ENCODE assay signal across 11 mouse cellular contexts in genomic region chr19:46314151-46314601, GRCm38 (mm10). TPM values are rescaled to one million over a fixed set of nuclear protein-coding genes. Genes with fewer than 3 reads are reported as not detected.
DNase-seq lines count a peak whose midpoint lies in the region; TF ChIP-seq lines count a peak whose summit lies in the region.
"Had no signal": no experiment of that assay in that cellular context is flagged by ENCODE, and none has a peak within 500 bp of the region (broad histone marks: within the 10 kb centered on the region; RNA-seq: fewer than 3 reads in every experiment).

No protein-coding gene starts in this region.

- H3K27ac ChIP-seq in embryonic fibroblast, embryonic 13.5 days (ENCODE audit: insufficient read depth, low read length) = no peak overlapping the region
- H3K27ac ChIP-seq: embryonic facial prominence, embryonic 13.5 days; left cerebral cortex, adult 2 months; neural tube, embryonic 12.5 days had no signal

- DNase-seq in heart, adult 11 months = peak; percentile 93
- no peak for DNase-seq in heart, postnatal 14 days
- DNase-seq in right cerebral cortex, adult 18-20 months = peak; percentile 4
- DNase-seq in right cerebral cortex, adult 2 months (ENCODE audit: low spot score in 2 of 2) = no peak
- DNase-seq in lung, postnatal 4 days = peak; percentile 39 to 47
- DNase-seq in urinary bladder, adult 18-20 months (ENCODE audit: low spot score in 2 of 2) = no peak
- no peak for DNase-seq in urinary bladder, postnatal 25 days (ENCODE audit: low spot score)

- intact Hi-C loops in heart, postnatal 14 days (cut with DNase I) = no loop called here

- peaks cover 2% of the 10 kb centered on the region; the same call in 1 of the 2 replicates for H3K4me1 ChIP-seq in embryonic fibroblast, embryonic 13.5 days (ENCODE audit: control insufficient read depth, insufficient read depth, low read length)

- H3K4me3 ChIP-seq in embryonic fibroblast, embryonic 13.5 days (ENCODE audit: insufficient read depth, low read length) = no peak overlapping the region
- H3K4me3 ChIP-seq: embryonic facial prominence, embryonic 13.5 days; left cerebral cortex, adult 2 months; neural tube, embryonic 12.5 days had no signal

- no peak for TF ChIP-seq CTCF in embryonic fibroblast, embryonic 13.5 days (IDR thresholded peaks at IDR 0.05; ENCODE audit: borderline replicate concordance, insufficient read depth, low read length)

- 0 out of 2 replicates have a peak, but pooled peaks have one; percentile 14 for TF ChIP-seq POLR2A in embryonic fibroblast, embryonic 13.5 days (IDR thresholded peaks at IDR 0.05; ENCODE audit: low read depth, low read length)

RNA-seq across cellular contexts. Expression of gene Nfkb2, which starts 10.1 kb away (rescaled TPM):
- 10 to 100 TPM; 15.5 to 16.6 TPM for total RNA-seq in heart, postnatal 14 days (2021)
- polyA plus RNA-seq in embryonic fibroblast, embryonic 13.5 days (2011; ENCODE audit: insufficient read length, low read depth, missing spikeins) = 42.3 and 44.8 TPM in 2 replicates

RNA-seq across cellular contexts. Expression of gene Psd, which starts 12.8 kb away (rescaled TPM):
- 1 to 10 TPM; 1.7 to 1.9 TPM for total RNA-seq in heart, postnatal 14 days (2021)
- polyA plus RNA-seq in embryonic fibroblast, embryonic 13.5 days (2011; ENCODE audit: insufficient read length, low read depth, missing spikeins) = 1.5 and 2.7 TPM in 2 replicates

RNA-seq across cellular contexts. Expression of gene Fbxl15, which starts 13.8 kb away (rescaled TPM):
- 1 to 10 TPM; 5.5 to 6.9 TPM for total RNA-seq in heart, postnatal 14 days (2021)
- 3.2 and 3.9 TPM in 2 replicates for polyA plus RNA-seq in embryonic fibroblast, embryonic 13.5 days (2011; ENCODE audit: insufficient read length, low read depth, missing spikeins)

RNA-seq across cellular contexts. Expression of gene Cuedc2, which starts 24.3 kb away (rescaled TPM):
- total RNA-seq in heart, postnatal 14 days (2021) = 10 to 100 TPM; 88.0 to 89.6 TPM
- polyA plus RNA-seq in embryonic fibroblast, embryonic 13.5 days (2011; ENCODE audit: insufficient read length, low read depth, missing spikeins) = 62.4 and 67.7 TPM in 2 replicates

RNA-seq across cellular contexts. Expression of gene Mfsd13a, which starts 26.7 kb away (rescaled TPM):
- total RNA-seq in heart, postnatal 14 days (2021) = 1 to 10 TPM; 2.9 to 3.6 TPM
- 1.3 and 1.6 TPM in 2 replicates for polyA plus RNA-seq in embryonic fibroblast, embryonic 13.5 days (2011; ENCODE audit: insufficient read length, low read depth, missing spikeins)

Comparison
In these comparisons a context has a peak if more than half of its experiments do, and no peak if none do; other contexts are left out.
1. DNase-seq: peak in heart, adult 11 months (single experiment), right cerebral cortex, adult 18-20 months (single experiment) and lung, postnatal 4 days (2 of 2); none in heart, postnatal 14 days (0 of 2), right cerebral cortex, adult 2 months (0 of 2), urinary bladder, adult 18-20 months (0 of 2) and urinary bladder, postnatal 25 days (single experiment).